Comparison of ENCODE assay signal across 10 mouse cellular contexts in genomic region chr10:58405285-58405948, GRCm38 (mm10). TPM values are rescaled to one million over a fixed set of nuclear protein-coding genes. Genes with fewer than 3 reads are reported as not detected.
A peak's percentile ranks its signal among the peaks of the same experiment; 100 is the strongest.
DNase-seq lines count a peak whose midpoint lies in the region; ATAC-seq and TF ChIP-seq lines count a peak whose summit lies in the region.
"Had no signal": no experiment of that assay in that cellular context is flagged by ENCODE, and none has a peak within 500 bp of the region (broad histone marks: within the 10 kb centered on the region; RNA-seq: fewer than 3 reads in every experiment).

No protein-coding gene starts in this region.

- H3K27me3 ChIP-seq in lung, embryonic 14.5 days (ENCODE audit: insufficient read depth, low read length): no peaks in the 10 kb centered on the region
- no peaks in the 10 kb centered on the region for H3K27me3 ChIP-seq in liver, embryonic 12.5 days (replicated peaks)
- no peaks in the 10 kb centered on the region for H3K27me3 ChIP-seq in stomach, embryonic 14.5 days (ENCODE audit: control insufficient read depth, insufficient read depth, low read length)

- ATAC-seq in lung, embryonic 14.5 days (ENCODE audit: insufficient read depth): peak; percentile 77; the same call in 1 of the 2 replicates
- ATAC-seq in liver, embryonic 12.5 days: peak; percentile 65
- ATAC-seq in stomach, embryonic 14.5 days (ENCODE audit: insufficient number of reproducible peaks, insufficient read depth, low FRiP score, low read depth): no peak; the same call in 1 of the 2 replicates

- peak overlapping the region; percentile 89 for H3K27ac ChIP-seq in gastrocnemius, adult 2 months
- H3K27ac ChIP-seq in lung, embryonic 14.5 days (ENCODE audit: low read depth): peak overlapping the region; percentile 70
- peak overlapping the region; percentile 42 for H3K27ac ChIP-seq in liver, embryonic 12.5 days
- peak overlapping the region; percentile 44; the same call in 1 of the 2 replicates for H3K27ac ChIP-seq in stomach, embryonic 14.5 days (ENCODE audit: low read length)

- 47% methylated on average over 4 of the region's 4 CpGs for WGBS in lung, embryonic 14.5 days
- 34% methylated on average over 4 of the region's 4 CpGs for WGBS in lung, adult 2 months
- 33% methylated on average over 4 of the region's 4 CpGs for WGBS in liver, embryonic 12.5 days (ENCODE audit: insufficient replicate concordance)
- 69% methylated on average over 4 of the region's 4 CpGs for WGBS in stomach, embryonic 14.5 days

- H3K9ac ChIP-seq in lung, embryonic 14.5 days: no peak overlapping the region
- H3K9ac ChIP-seq in liver, embryonic 12.5 days: no peak overlapping the region
- no peak overlapping the region for H3K9ac ChIP-seq in stomach, embryonic 14.5 days (replicated peaks; ENCODE audit: low read depth, low read length)

- no peak for DNase-seq in gastrocnemius, adult 2 months
- DNase-seq in gastrocnemius, adult 8-10 months (ENCODE audit: low spot score in 2 of 2): no peak
- DNase-seq in lung, embryonic 14.5 days: peak; percentile 53
- no peak for DNase-seq in lung, adult 2 months
- no peak for DNase-seq in urinary bladder, postnatal 10 days (ENCODE audit: low spot score)
- DNase-seq in left cerebral cortex, adult 9 months (ENCODE audit: low spot score in 2 of 2): no peak

- H3K4me2 ChIP-seq in lung, embryonic 14.5 days: no peak overlapping the region
- H3K4me2 ChIP-seq in liver, embryonic 12.5 days: no peak overlapping the region
- no peak overlapping the region for H3K4me2 ChIP-seq in stomach, embryonic 14.5 days (replicated peaks; ENCODE audit: low read depth, low read length)

- no peak overlapping the region for H3K4me3 ChIP-seq in gastrocnemius, adult 2 months
- no peak overlapping the region for H3K4me3 ChIP-seq in lung, embryonic 14.5 days (ENCODE audit: low read depth, low read length)
- no peak overlapping the region for H3K4me3 ChIP-seq in lung, adult 2 months (replicated peaks; ENCODE audit: extremely low read depth, low read depth, low read length)
- H3K4me3 ChIP-seq in liver, embryonic 12.5 days: no peak overlapping the region
- no peak overlapping the region for H3K4me3 ChIP-seq in stomach, embryonic 14.5 days (ENCODE audit: low read depth, low read length)
- H3K4me3 ChIP-seq: erythroblast, embryonic 14.5 days; myocyte had no signal

- peaks cover 68% of the 10 kb centered on the region for H3K36me3 ChIP-seq in lung, embryonic 14.5 days (ENCODE audit: insufficient read depth)
- H3K36me3 ChIP-seq in liver, embryonic 12.5 days: peaks cover 92% of the 10 kb centered on the region
- H3K36me3 ChIP-seq in stomach, embryonic 14.5 days (ENCODE audit: control insufficient read depth, insufficient read depth, low read length): peaks cover 39% of the 10 kb centered on the region

- intact Hi-C loops in gastrocnemius, adult 2 months (cut with DNase I): loop anchor here (5.0 kb wide), 1 partner anchor 42 kb away; the partner anchor contains the start of gene Ranbp2

- H3K4me1 ChIP-seq in lung, embryonic 14.5 days (ENCODE audit: insufficient read depth): no peaks in the 10 kb centered on the region
- peaks cover 9% of the 10 kb centered on the region for H3K4me1 ChIP-seq in lung, adult 2 months (ENCODE audit: control insufficient read depth, insufficient read depth, low read length)
- H3K4me1 ChIP-seq in liver, embryonic 12.5 days: peaks cover 39% of the 10 kb centered on the region
- H3K4me1 ChIP-seq in stomach, embryonic 14.5 days (ENCODE audit: control insufficient read depth, insufficient read depth, low read length): no peaks in the 10 kb centered on the region

- TF ChIP-seq POLR2A in lung, adult 2 months (IDR thresholded peaks at IDR 0.05; ENCODE audit: borderline replicate concordance, extremely low read depth, low read depth, low read length): no peak

- no peak for TF ChIP-seq CTCF in gastrocnemius, adult 2 months (IDR thresholded peaks at IDR 0.05)
- no peak for TF ChIP-seq CTCF in lung, embryonic 14.5 days (IDR thresholded peaks at IDR 0.05; ENCODE audit: low read depth)
- no peak for TF ChIP-seq CTCF in lung, adult 2 months (IDR thresholded peaks at IDR 0.05; ENCODE audit: insufficient read depth, low read length)

- H3K9me3 ChIP-seq in lung, embryonic 14.5 days (ENCODE audit: low read depth, low read length): no peaks in the 10 kb centered on the region
- H3K9me3 ChIP-seq in liver, embryonic 12.5 days (replicated peaks): no peaks in the 10 kb centered on the region
- H3K9me3 ChIP-seq in stomach, embryonic 14.5 days (ENCODE audit: control insufficient read depth, low read depth, low read length): no peaks in the 10 kb centered on the region

RNA-seq across cellular contexts. Expression of gene Ranbp2, which starts 41.3 kb away (rescaled TPM):
- 10 to 100 TPM; 48.5 to 48.9 TPM for total RNA-seq in gastrocnemius, adult 2 months (2021)
- 10 to 100 TPM; 46.3 to 53.8 (median 47.4) TPM for total RNA-seq in gastrocnemius, adult 8-10 months (2022)
- polyA plus RNA-seq in lung, embryonic 14.5 days (2014; fragmentation: Nextera tagmentation; extraction: Ambion mirVana): 40.8 and 41.8 TPM in 2 replicates
- polyA plus RNA-seq in lung, adult 2 months (2012; rRNA removed): 3.1 and 4.8 TPM in 2 replicates
- 32.1 and 33.2 TPM in 2 replicates for polyA plus RNA-seq in liver, embryonic 12.5 days (2016; fragmentation: Nextera tagmentation; extraction: Ambion mirVana)
- 44.4 and 48.1 TPM in 2 replicates for polyA plus RNA-seq in stomach, embryonic 14.5 days (2014; fragmentation: Nextera tagmentation; extraction: Ambion mirVana)
